Mouse (Mus musculus): ENCODE measurements around the gene Klhl5. TPM values are rescaled to one million over a fixed set of nuclear protein-coding genes. Genes with fewer than 3 reads are reported as not detected.

Klhl5 gene
- polyA plus RNA-seq, 2 experiments, result 3.6 to 4.4 TPM

DNA sequence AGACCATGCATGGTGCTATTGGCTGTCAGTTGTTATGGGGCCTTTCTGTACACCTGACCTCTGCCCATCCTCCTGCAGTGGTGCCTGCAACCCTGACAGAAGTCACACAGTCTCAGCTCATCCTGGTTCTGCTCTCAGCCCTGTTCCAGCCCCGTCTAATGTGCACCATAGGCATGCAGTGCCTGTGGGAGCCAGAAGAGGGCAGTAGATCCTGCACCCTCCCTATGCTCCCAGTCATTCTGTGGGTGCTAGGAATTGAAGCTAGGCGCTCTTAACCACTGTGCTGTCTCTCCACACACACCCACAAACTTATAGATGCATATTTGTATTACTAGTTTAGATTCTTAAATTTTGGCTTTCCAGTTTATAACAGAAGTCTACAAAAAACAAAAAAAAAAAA is 49.5 kb downstream of the Klhl5 start:
- DNase-seq (ENCODE audit: low read depth in 3 of 3, low spot score in 3 of 3) (peak in 1 of 3 experiments; percentile 16), ATAC-seq (ENCODE audit: insufficient read depth) (no peak)
- Histone ChIP-seq H3K27me3 (ENCODE audit: control insufficient read depth, insufficient read depth, low read length) (no peaks in the 10 kb centered on the region), H3K9me3 (ENCODE audit: control insufficient read depth, low read length) (no peaks in the 10 kb centered on the region), H3K36me3 (replicated peaks; ENCODE audit: control insufficient read depth, insufficient read depth, low read depth) (no peaks in the 10 kb centered on the region), H3K4me3 (ENCODE audit: insufficient read depth in 1 of 2, low read depth in 2 of 2, low read length in 2 of 2) (no peak overlapping the region), H3K27ac (no peak overlapping the region), H3K4me1 (replicated peaks; ENCODE audit: control insufficient read depth in 2 of 2, insufficient read depth in 2 of 2, low read length in 1 of 2) (no peaks in the 10 kb centered on the region; a peak in 1 of 4 replicates), H3K9ac (replicated peaks) (no peak overlapping the region), H3K4me2 (ENCODE audit: low read depth) (no peak overlapping the region)
- 51% methylated on average over 2 of the region's 2 CpGs for WGBS (ENCODE audit: insufficient replicate concordance)
- TF ChIP-seq EP300 (IDR thresholded peaks at IDR 0.05; ENCODE audit: low read depth) (no peak), CTCF (IDR thresholded peaks at IDR 0.05; ENCODE audit: low read depth) (peak; percentile 89)

DNA sequence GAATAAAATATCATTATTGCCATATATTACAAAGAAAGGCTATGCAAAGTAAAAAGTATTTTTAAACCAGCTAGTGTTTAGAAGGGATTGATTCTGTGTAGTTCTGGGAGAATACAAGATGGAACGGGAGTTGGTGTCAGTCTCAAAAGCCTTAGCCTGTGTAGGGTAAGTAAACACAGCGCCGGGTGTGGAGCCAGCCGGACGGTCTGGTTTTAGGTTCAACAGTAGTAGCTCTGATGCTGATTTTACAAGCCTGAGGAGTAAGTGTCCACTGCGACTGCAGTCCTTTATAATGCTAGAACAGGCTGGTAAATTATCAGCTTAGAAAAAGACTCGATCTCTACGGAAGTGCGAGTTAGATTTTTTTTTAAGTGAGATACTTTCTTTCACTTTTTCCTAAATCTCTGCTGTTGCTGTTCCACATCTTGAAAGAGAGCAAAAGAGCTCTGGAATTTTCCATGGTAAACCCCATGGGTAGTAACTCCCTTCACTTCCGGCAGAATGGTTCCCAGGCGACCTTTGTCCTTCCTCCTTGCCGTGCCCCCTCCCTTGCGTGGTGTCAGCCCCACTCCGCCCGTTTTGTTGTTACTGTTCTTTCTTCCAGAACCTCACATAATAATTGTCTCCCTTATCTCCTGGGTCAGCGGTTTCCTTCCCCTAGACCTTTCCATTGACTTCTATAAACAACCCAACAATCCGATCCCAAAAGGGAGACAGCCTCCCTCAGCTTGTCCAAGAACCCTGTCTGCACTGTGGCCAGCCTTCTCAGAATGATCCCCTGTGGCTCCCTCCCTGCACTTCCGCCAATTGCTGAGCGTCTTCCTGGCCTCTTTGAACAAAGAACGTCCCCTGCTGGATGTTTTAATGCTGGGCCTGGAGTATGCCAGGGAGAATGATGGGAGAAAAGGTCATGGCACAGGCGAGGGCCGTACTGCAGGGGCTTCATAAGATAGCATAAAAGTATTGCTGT is 50.4 kb downstream of the Klhl5 start:
- Histone ChIP-seq H3K4me2 (ENCODE audit: low read depth) (no peak overlapping the region), H3K27ac (no peak overlapping the region), H3K4me1 (replicated peaks; ENCODE audit: control insufficient read depth in 2 of 2, insufficient read depth in 2 of 2, low read length in 1 of 2) (no peaks in the 10 kb centered on the region; a peak in 1 of 4 replicates), H3K27me3 (ENCODE audit: control insufficient read depth, insufficient read depth, low read length) (no peaks in the 10 kb centered on the region), H3K9ac (replicated peaks) (no peak overlapping the region), H3K36me3 (replicated peaks; ENCODE audit: control insufficient read depth, insufficient read depth, low read depth) (no peaks in the 10 kb centered on the region), H3K4me3 (ENCODE audit: insufficient read depth in 1 of 2, low read depth in 2 of 2, low read length in 2 of 2) (no peak overlapping the region), H3K9me3 (ENCODE audit: control insufficient read depth, low read length) (no peaks in the 10 kb centered on the region)
- 53% methylated on average over 22 of the region's 22 CpGs for WGBS (ENCODE audit: insufficient replicate concordance)
- TF ChIP-seq EP300 (IDR thresholded peaks at IDR 0.05; ENCODE audit: low read depth) (no peak), CTCF (IDR thresholded peaks at IDR 0.05; ENCODE audit: low read depth) (peak; percentile 15)
- DNase-seq (ENCODE audit: low read depth in 3 of 3, low spot score in 3 of 3), result no peak
- ATAC-seq (ENCODE audit: insufficient read depth), result 0 out of 2 replicates have a peak, but pooled peaks have one; percentile 31

DNA sequence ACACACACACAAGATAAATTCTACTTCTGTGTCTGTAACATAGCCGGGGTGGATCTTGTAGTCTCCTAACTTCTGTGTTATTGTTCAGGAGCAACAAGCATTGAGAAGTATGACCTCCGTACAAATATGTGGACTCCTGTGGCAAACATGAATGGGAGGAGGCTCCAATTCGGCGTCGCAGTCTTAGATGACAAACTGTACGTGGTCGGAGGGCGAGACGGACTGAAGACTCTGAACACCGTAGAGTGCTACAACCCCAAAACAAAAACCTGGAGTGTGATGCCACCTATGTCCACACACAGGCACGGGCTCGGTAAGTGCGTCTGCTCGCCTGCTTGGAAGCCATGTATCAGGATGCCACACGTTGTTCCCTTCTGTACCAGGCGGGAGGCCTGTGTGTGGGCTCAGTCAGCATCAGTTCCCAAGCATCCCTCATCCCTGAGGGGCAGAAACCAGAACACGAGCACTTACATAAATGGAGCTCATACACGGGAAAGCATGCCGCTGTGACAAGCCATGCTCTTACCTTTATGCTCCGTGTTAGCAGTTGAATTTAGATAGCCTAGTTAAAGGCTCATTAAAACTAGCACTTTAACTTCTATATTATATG is 51.5 kb downstream of the Klhl5 start:
- Histone ChIP-seq H3K9me3 (ENCODE audit: control insufficient read depth, low read length) (no peaks in the 10 kb centered on the region), H3K27me3 (ENCODE audit: control insufficient read depth, insufficient read depth, low read length) (no peaks in the 10 kb centered on the region), H3K4me2 (ENCODE audit: low read depth) (no peak overlapping the region), H3K27ac (no peak overlapping the region), H3K9ac (replicated peaks) (no peak overlapping the region), H3K4me3 (ENCODE audit: insufficient read depth in 1 of 2, low read depth in 2 of 2, low read length in 2 of 2) (no peak overlapping the region), H3K4me1 (replicated peaks; ENCODE audit: control insufficient read depth in 2 of 2, insufficient read depth in 2 of 2, low read length in 1 of 2) (no peaks in the 10 kb centered on the region; a peak in 1 of 4 replicates), H3K36me3 (replicated peaks; ENCODE audit: control insufficient read depth, insufficient read depth, low read depth) (no peaks in the 10 kb centered on the region)
- ATAC-seq (ENCODE audit: insufficient read depth), result no peak
- 77% methylated on average over 20 of the region's 20 CpGs for WGBS (ENCODE audit: insufficient replicate concordance)
- TF ChIP-seq EP300 (IDR thresholded peaks at IDR 0.05; ENCODE audit: low read depth) (no peak), CTCF (IDR thresholded peaks at IDR 0.05; ENCODE audit: low read depth) (no peak)
- no peak for DNase-seq (ENCODE audit: low read depth in 3 of 3, low spot score in 3 of 3)

DNA sequence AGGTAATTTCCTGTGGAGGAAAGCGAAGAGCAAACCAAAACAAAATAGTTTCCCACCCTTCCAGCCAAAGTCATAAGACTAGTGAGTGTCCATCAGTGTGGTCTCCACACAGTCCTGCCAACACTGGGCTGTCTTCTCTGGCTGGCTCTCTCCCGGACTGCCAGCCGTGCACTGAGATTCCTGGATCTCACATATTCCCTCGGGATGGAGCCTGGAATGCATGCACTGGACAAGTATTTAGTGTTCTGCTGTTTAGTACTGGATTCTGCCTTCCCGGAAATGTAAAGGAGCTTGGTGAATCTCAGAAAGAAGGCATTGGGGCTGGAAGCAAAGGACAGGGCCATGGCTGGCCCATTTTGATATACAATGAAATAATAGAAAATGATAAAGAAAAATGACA is 55.7 kb downstream of the Klhl5 start:
- no peak for DNase-seq (ENCODE audit: low read depth in 3 of 3, low spot score in 3 of 3)
- TF ChIP-seq CTCF (IDR thresholded peaks at IDR 0.05; ENCODE audit: low read depth) (no peak), EP300 (IDR thresholded peaks at IDR 0.05; ENCODE audit: low read depth) (no peak)
- H3K4me2 ChIP-seq (ENCODE audit: low read depth), result no peak overlapping the region
- H3K27ac ChIP-seq, result no peak overlapping the region
- WGBS (ENCODE audit: insufficient replicate concordance), result 72% methylated on average over 5 of the region's 5 CpGs
- H3K9ac ChIP-seq (replicated peaks), result no peak overlapping the region
- no peak for ATAC-seq (ENCODE audit: insufficient read depth)
- no peaks in the 10 kb centered on the region for H3K9me3 ChIP-seq (ENCODE audit: control insufficient read depth, low read length)
- no peak overlapping the region for H3K4me3 ChIP-seq (ENCODE audit: insufficient read depth in 1 of 2, low read depth in 2 of 2, low read length in 2 of 2)
- H3K27me3 ChIP-seq (ENCODE audit: control insufficient read depth, insufficient read depth, low read length), result no peaks in the 10 kb centered on the region
- no peaks in the 10 kb centered on the region for H3K36me3 ChIP-seq (replicated peaks; ENCODE audit: control insufficient read depth, insufficient read depth, low read depth)
- no peaks in the 10 kb centered on the region for H3K4me1 ChIP-seq (replicated peaks; ENCODE audit: control insufficient read depth in 2 of 2, insufficient read depth in 2 of 2, low read length in 1 of 2)

DNA sequence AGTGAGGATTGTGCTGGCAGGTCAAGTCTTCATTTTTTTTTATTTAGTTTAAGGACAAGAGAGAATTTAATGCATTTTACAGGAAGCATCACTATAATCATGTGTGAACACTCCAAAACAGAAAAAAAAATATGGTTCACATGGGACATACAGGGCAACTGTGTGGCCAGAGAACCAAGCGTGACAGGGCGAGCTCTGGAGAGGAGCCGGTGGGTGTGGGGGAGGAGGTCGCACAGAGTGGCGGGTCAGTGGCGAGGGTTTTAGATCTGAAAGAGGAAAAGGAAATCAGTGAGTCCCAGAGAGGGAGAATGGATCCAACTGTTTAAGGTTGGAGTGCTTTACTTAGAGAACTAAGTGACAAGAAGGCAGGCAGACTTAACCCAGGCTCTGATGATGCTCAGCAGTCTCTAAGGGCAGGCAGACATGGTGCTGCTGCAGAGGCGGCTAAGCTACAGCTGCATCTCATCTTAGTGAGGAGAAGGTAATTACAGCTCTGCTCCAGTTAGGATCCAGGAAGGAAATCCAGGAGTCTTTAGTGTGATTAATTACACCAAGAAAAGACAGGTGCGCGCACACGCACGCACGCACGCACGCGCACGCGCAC is 56.3 kb downstream of the Klhl5 start:
- 82% methylated on average over 17 of the region's 17 CpGs for WGBS (ENCODE audit: insufficient replicate concordance)
- Histone ChIP-seq H3K27ac (no peak overlapping the region), H3K27me3 (ENCODE audit: control insufficient read depth, insufficient read depth, low read length) (no peaks in the 10 kb centered on the region), H3K9me3 (ENCODE audit: control insufficient read depth, low read length) (no peaks in the 10 kb centered on the region), H3K4me1 (replicated peaks; ENCODE audit: control insufficient read depth in 2 of 2, insufficient read depth in 2 of 2, low read length in 1 of 2) (no peaks in the 10 kb centered on the region), H3K4me3 (ENCODE audit: insufficient read depth in 1 of 2, low read depth in 2 of 2, low read length in 2 of 2) (no peak overlapping the region), H3K4me2 (ENCODE audit: low read depth) (no peak overlapping the region), H3K36me3 (replicated peaks; ENCODE audit: control insufficient read depth, insufficient read depth, low read depth) (no peaks in the 10 kb centered on the region), H3K9ac (replicated peaks) (no peak overlapping the region)
- DNase-seq (ENCODE audit: low read depth in 3 of 3, low spot score in 3 of 3), result no peak
- no peak for TF ChIP-seq CTCF (IDR thresholded peaks at IDR 0.05; ENCODE audit: low read depth)
- no peak for TF ChIP-seq EP300 (IDR thresholded peaks at IDR 0.05; ENCODE audit: low read depth)
- ATAC-seq (ENCODE audit: insufficient read depth), result no peak
